In the genomic region with DNA sequence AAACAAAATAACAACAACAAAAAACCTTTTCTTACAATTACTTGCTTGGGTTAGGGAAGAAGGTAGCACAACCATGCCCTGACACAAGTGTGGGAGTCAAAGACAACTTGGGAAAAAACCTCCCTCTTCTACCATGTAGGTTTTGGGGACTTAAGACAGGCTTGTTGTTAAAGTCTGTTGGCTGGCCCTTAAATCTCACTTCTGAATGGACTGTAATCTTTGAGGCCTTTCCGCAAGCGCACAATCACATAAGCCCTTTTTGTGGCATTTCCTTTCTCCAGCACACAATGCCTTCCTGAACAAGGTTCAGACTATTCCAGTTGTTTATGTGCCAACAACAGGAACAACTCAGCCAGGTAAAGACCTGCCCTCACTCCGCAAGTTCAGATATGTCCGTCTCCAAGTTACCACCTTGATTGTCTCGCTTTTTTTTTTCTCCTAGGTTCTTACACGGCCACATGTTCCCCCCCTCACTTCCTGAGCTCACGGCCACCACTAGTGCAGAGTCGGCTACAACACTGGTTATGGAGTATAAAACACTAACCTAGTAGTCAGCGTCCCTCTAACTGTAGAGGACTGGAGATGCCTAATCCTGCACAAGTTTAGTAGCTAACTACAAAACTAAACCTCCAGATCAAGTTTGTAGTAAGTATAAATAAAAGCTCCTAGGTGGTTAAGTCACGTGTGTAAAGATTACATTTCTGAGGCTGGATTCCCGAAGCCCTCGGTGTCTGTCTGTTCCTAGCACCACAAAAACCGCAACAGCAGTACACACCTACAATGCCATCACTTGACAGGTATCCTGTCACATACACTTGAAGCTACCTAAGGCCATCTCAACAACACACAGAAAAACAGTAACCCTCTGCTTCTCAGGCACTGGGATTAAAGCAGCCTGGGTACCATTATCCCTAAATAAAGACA, we compare ENCODE assay signal across 8 mouse cellular contexts. TPM values are rescaled to one million over a fixed set of nuclear protein-coding genes. Genes with fewer than 3 reads are reported as not detected.
A peak's percentile ranks its signal among the peaks of the same experiment; 100 is the strongest.
DNase-seq lines count a peak whose midpoint lies in the region; ATAC-seq and TF ChIP-seq lines count a peak whose summit lies in the region.

No protein-coding gene starts in this region.

- H3K27ac ChIP-seq in neural tube, embryonic 11.5 days (ENCODE audit: low read depth, low read length) = no peak overlapping the region
- no peak overlapping the region for H3K27ac ChIP-seq in embryonic fibroblast, embryonic 13.5 days (ENCODE audit: insufficient read depth, low read length)
- H3K27ac ChIP-seq in limb, embryonic 15.5 days = no peak overlapping the region
- peak overlapping the region; percentile 38; the same call in 1 of the 2 replicates for H3K27ac ChIP-seq in stomach, embryonic 16.5 days (ENCODE audit: low read length)

- H3K9ac ChIP-seq in neural tube, embryonic 11.5 days (ENCODE audit: low read length) = no peak overlapping the region
- no peak overlapping the region for H3K9ac ChIP-seq in limb, embryonic 15.5 days
- H3K9ac ChIP-seq in stomach, embryonic 16.5 days (ENCODE audit: low read length) = peak overlapping the region; percentile 83

- DNase-seq in neural tube, embryonic 11.5 days (ENCODE audit: low spot score) = no peak
- DNase-seq in neural tube, embryonic 10.5 days (ENCODE audit: extremely low spot score, low spot score) = no peak
- DNase-seq in embryo, embryonic 10.5 days (ENCODE audit: low spot score) = no peak
- DNase-seq in thymus, postnatal 36 days = no peak
- DNase-seq in kidney, adult 18-20 months = no peak

- no peak for TF ChIP-seq CTCF in embryonic fibroblast, embryonic 13.5 days (IDR thresholded peaks at IDR 0.05; ENCODE audit: borderline replicate concordance, insufficient read depth, low read length)

- H3K4me3 ChIP-seq in neural tube, embryonic 11.5 days (ENCODE audit: low read depth, low read length) = peak overlapping the region; percentile 75
- H3K4me3 ChIP-seq in embryonic fibroblast, embryonic 13.5 days (ENCODE audit: insufficient read depth, low read length) = peak overlapping the region; percentile 79
- H3K4me3 ChIP-seq in limb, embryonic 15.5 days = peak overlapping the region; percentile 86
- peak overlapping the region; percentile 72 for H3K4me3 ChIP-seq in stomach, embryonic 16.5 days (replicated peaks; ENCODE audit: low read length)

- peaks cover 11% of the 10 kb centered on the region for H3K36me3 ChIP-seq in neural tube, embryonic 11.5 days (ENCODE audit: control insufficient read depth, insufficient read depth, low read length)
- peaks cover 49% of the 10 kb centered on the region for H3K36me3 ChIP-seq in limb, embryonic 15.5 days
- H3K36me3 ChIP-seq in stomach, embryonic 16.5 days (ENCODE audit: control insufficient read depth, insufficient read depth, low read length) = peaks cover 22% of the 10 kb centered on the region

- H3K9me3 ChIP-seq in neural tube, embryonic 11.5 days (ENCODE audit: control insufficient read depth, low read length) = no peaks in the 10 kb centered on the region
- no peaks in the 10 kb centered on the region for H3K9me3 ChIP-seq in limb, embryonic 15.5 days
- H3K9me3 ChIP-seq in stomach, embryonic 16.5 days (replicated peaks; ENCODE audit: control insufficient read depth, low read length) = no peaks in the 10 kb centered on the region

- H3K4me2 ChIP-seq in neural tube, embryonic 11.5 days (ENCODE audit: low read depth) = peak overlapping the region; percentile 85
- peak overlapping the region; percentile 80 for H3K4me2 ChIP-seq in limb, embryonic 15.5 days
- H3K4me2 ChIP-seq in stomach, embryonic 16.5 days (ENCODE audit: low read depth, low read length) = peak overlapping the region; percentile 99

- 83% methylated on average over 13 of the region's 13 CpGs for WGBS in neural tube, embryonic 11.5 days
- 73% methylated on average over 13 of the region's 13 CpGs for WGBS in limb, embryonic 15.5 days
- 59% methylated on average over 13 of the region's 13 CpGs for WGBS in stomach, embryonic 16.5 days

- no peak for ATAC-seq in neural tube, embryonic 11.5 days (ENCODE audit: insufficient read depth, low FRiP score, low TSS enrichment)
- ATAC-seq in limb, embryonic 15.5 days (ENCODE audit: insufficient number of reproducible peaks, low FRiP score, low TSS enrichment, low read depth) = no peak
- no peak for ATAC-seq in stomach, embryonic 16.5 days (ENCODE audit: insufficient read depth, low FRiP score)

- no peaks in the 10 kb centered on the region for H3K27me3 ChIP-seq in neural tube, embryonic 11.5 days (ENCODE audit: control insufficient read depth, insufficient read depth, low read length)
- H3K27me3 ChIP-seq in limb, embryonic 15.5 days = no peaks in the 10 kb centered on the region
- no peaks in the 10 kb centered on the region for H3K27me3 ChIP-seq in stomach, embryonic 16.5 days (ENCODE audit: control insufficient read depth, insufficient read depth, low read length)

- peaks cover 8% of the 10 kb centered on the region; the same call in 1 of the 2 replicates for H3K4me1 ChIP-seq in neural tube, embryonic 11.5 days (ENCODE audit: control insufficient read depth, insufficient read depth, low read length)
- H3K4me1 ChIP-seq in embryonic fibroblast, embryonic 13.5 days (ENCODE audit: control insufficient read depth, insufficient read depth, low read length) = peaks cover 6% of the 10 kb centered on the region
- H3K4me1 ChIP-seq in limb, embryonic 15.5 days = peaks cover 24% of the 10 kb centered on the region
- peaks cover 22% of the 10 kb centered on the region for H3K4me1 ChIP-seq in stomach, embryonic 16.5 days (ENCODE audit: control insufficient read depth, insufficient read depth, low read length)

- TF ChIP-seq POLR2A in embryonic fibroblast, embryonic 13.5 days (IDR thresholded peaks at IDR 0.05; ENCODE audit: low read depth, low read length) = peak; percentile 7; the same call in 1 of the 2 replicates

RNA-seq across cellular contexts. Expression of a gene that starts 1.7 kb away (rescaled TPM):
- 1,223 and 1,277 TPM in 2 replicates for polyA plus RNA-seq in neural tube, embryonic 11.5 days (2014; fragmentation: Nextera tagmentation; extraction: Ambion mirVana)
- polyA plus RNA-seq in embryonic fibroblast, embryonic 13.5 days (2011; ENCODE audit: insufficient read length, low read depth, missing spikeins) = 36.9 and 264 TPM in 2 replicates
- 1,355 and 1,817 TPM in 2 replicates for polyA plus RNA-seq in limb, embryonic 15.5 days (2015; fragmentation: Nextera tagmentation; extraction: Ambion mirVana)
- 1,106 and 1,465 TPM in 2 replicates for polyA plus RNA-seq in stomach, embryonic 16.5 days (2015; fragmentation: Nextera tagmentation; extraction: Ambion mirVana)

RNA-seq across cellular contexts. Expression of a gene that starts 1.8 kb away (rescaled TPM):
- polyA plus RNA-seq in neural tube, embryonic 11.5 days (2014; fragmentation: Nextera tagmentation; extraction: Ambion mirVana) = 10.4 and 12.3 TPM in 2 replicates
- polyA plus RNA-seq in embryonic fibroblast, embryonic 13.5 days (2011; ENCODE audit: insufficient read length, low read depth, missing spikeins) = 32.1 and 33.5 TPM in 2 replicates
- polyA plus RNA-seq in limb, embryonic 15.5 days (2015; fragmentation: Nextera tagmentation; extraction: Ambion mirVana) = 37.5 and 40.9 TPM in 2 replicates
- polyA plus RNA-seq in stomach, embryonic 16.5 days (2015; fragmentation: Nextera tagmentation; extraction: Ambion mirVana) = 30.5 and 33.1 TPM in 2 replicates

RNA-seq across cellular contexts. Expression of a gene that starts 19.7 kb away (rescaled TPM):
- 92.3 and 92.4 TPM in 2 replicates for polyA plus RNA-seq in neural tube, embryonic 11.5 days (2014; fragmentation: Nextera tagmentation; extraction: Ambion mirVana)
- polyA plus RNA-seq in embryonic fibroblast, embryonic 13.5 days (2011; ENCODE audit: insufficient read length, low read depth, missing spikeins) = 47.1 and 47.5 TPM in 2 replicates
- polyA plus RNA-seq in limb, embryonic 15.5 days (2015; fragmentation: Nextera tagmentation; extraction: Ambion mirVana) = 112 and 125 TPM in 2 replicates
- 92.3 and 104 TPM in 2 replicates for polyA plus RNA-seq in stomach, embryonic 16.5 days (2015; fragmentation: Nextera tagmentation; extraction: Ambion mirVana)

RNA-seq across cellular contexts. Expression of a gene that starts 31.6 kb away (rescaled TPM):
- polyA plus RNA-seq in neural tube, embryonic 11.5 days (2014; fragmentation: Nextera tagmentation; extraction: Ambion mirVana) = 3.4 and 4.0 TPM in 2 replicates
- 2.0 and 2.3 TPM in 2 replicates for polyA plus RNA-seq in embryonic fibroblast, embryonic 13.5 days (2011; ENCODE audit: insufficient read length, low read depth, missing spikeins)
- 5.8 and 6.5 TPM in 2 replicates for polyA plus RNA-seq in limb, embryonic 15.5 days (2015; fragmentation: Nextera tagmentation; extraction: Ambion mirVana)
- polyA plus RNA-seq in stomach, embryonic 16.5 days (2015; fragmentation: Nextera tagmentation; extraction: Ambion mirVana) = 28.9 and 34.4 TPM in 2 replicates

RNA-seq across cellular contexts. Expression of a gene that starts 36.2 kb away (rescaled TPM):
- 50.6 and 51.4 TPM in 2 replicates for polyA plus RNA-seq in neural tube, embryonic 11.5 days (2014; fragmentation: Nextera tagmentation; extraction: Ambion mirVana)
- 253 and 312 TPM in 2 replicates for polyA plus RNA-seq in embryonic fibroblast, embryonic 13.5 days (2011; ENCODE audit: insufficient read length, low read depth, missing spikeins)
- 119 and 122 TPM in 2 replicates for polyA plus RNA-seq in limb, embryonic 15.5 days (2015; fragmentation: Nextera tagmentation; extraction: Ambion mirVana)
- 101 and 122 TPM in 2 replicates for polyA plus RNA-seq in stomach, embryonic 16.5 days (2015; fragmentation: Nextera tagmentation; extraction: Ambion mirVana)
